Mouse (Mus musculus) CH12.LX (cell line): ENCODE measurements at regions not wholly inside any gene's neighbourhood (a gene's known extent, or its start where the extent isn't known, plus 50 kb on each side); places are given as distances from the start of the nearest gene placed in this dataset.

Source experiments
- CTCF ChIP-seq, 2 experiments: IDR thresholded peaks in 1 of 2; conservative IDR thresholded peaks in 1 of 2; 2 replicates each; pipeline ENCODE4 v1.5.1; 2011 to 2012; ENCODE audit warnings: low read depth in 2 of 2, low read length in 2 of 2, improper control_type of control experiment in 1 of 2, inconsistent platforms in 1 of 2, mild to moderate bottlenecking in 1 of 2, moderate library complexity in 1 of 2
- EP300 ChIP-seq: IDR thresholded peaks from 2 replicates; pipeline ENCODE4 v1.6.1; 2011; ENCODE audit warnings: low read length, improper control_type of control experiment
- GABPA ChIP-seq: IDR thresholded peaks from 2 replicates; pipeline ENCODE4 v1.6.1; 2012; ENCODE audit warnings: low read depth, low read length, improper control_type of control experiment, inconsistent platforms; ENCODE audit not compliant: insufficient replicate concordance
- HCFC1 ChIP-seq: IDR thresholded peaks from 2 replicates; pipeline ENCODE4 v1.6.1; 2012; ENCODE audit warnings: low read depth, mild to moderate bottlenecking, inconsistent platforms, low read length, improper control_type of control experiment
- KAT2A ChIP-seq: IDR thresholded peaks from 2 replicates; pipeline ENCODE4 v1.6.1; 2012; ENCODE audit warnings: low read length, improper control_type of control experiment, inconsistent platforms; ENCODE audit not compliant: insufficient replicate concordance
- MAFK ChIP-seq: IDR thresholded peaks from 2 replicates; pipeline ENCODE4 v1.6.1; 2011; ENCODE audit warnings: low read length, improper control_type of control experiment; ENCODE audit not compliant: insufficient replicate concordance
- MAX ChIP-seq: IDR thresholded peaks from 2 replicates; pipeline ENCODE4 v1.6.1; 2011; ENCODE audit warnings: low read length, improper control_type of control experiment
- MAZ ChIP-seq: IDR thresholded peaks from 2 replicates; pipeline ENCODE4 v1.6.1; 2012; ENCODE audit warnings: low read depth, mild to moderate bottlenecking, inconsistent platforms, low read length, improper control_type of control experiment, moderate library complexity
- MXI1 ChIP-seq: IDR thresholded peaks from 2 replicates; pipeline ENCODE4 v1.6.1; 2011; ENCODE audit warnings: mild to moderate bottlenecking, low read depth, low read length, improper control_type of control experiment
- MYC ChIP-seq: IDR thresholded peaks from 2 replicates; pipeline ENCODE4 v1.6.1; 2011; ENCODE audit warnings: low read depth, mild to moderate bottlenecking, improper control_type of control experiment, low read length
- POLR2A ChIP-seq: IDR thresholded peaks from 2 replicates; pipeline ENCODE4 v1.6.1; 2011; ENCODE audit warnings: low read depth, mild to moderate bottlenecking, improper control_type of control experiment, low read length
- RCOR1 ChIP-seq: conservative IDR thresholded peaks from 2 replicates; pipeline ENCODE4 v1.6.1; 2012; ENCODE audit warnings: low read depth, mild to moderate bottlenecking, inconsistent platforms, low read length, improper control_type of control experiment
- USF2 ChIP-seq: conservative IDR thresholded peaks from 2 replicates; pipeline ENCODE4 v1.6.1; 2011; ENCODE audit warnings: low read depth, low read length, improper control_type of control experiment
- ZC3H11A ChIP-seq: IDR thresholded peaks from 2 replicates; pipeline ENCODE4 v1.6.1; 2012; ENCODE audit warnings: low read depth, mild to moderate bottlenecking, inconsistent platforms, low read length, improper control_type of control experiment

GRCm38 (mm10) chr9:92930231-92930966, 388.4 kb downstream of the Plod2 start:
- TF ChIP-seq HCFC1 (no peak), GABPA (no peak), RCOR1 (no peak), MAFK (no peak), MAX (no peak), EP300 (peak; percentile 37; the same call in 1 of the 2 replicates), MAZ (no peak), KAT2A (no peak), MXI1 (no peak), USF2 (no peak), POLR2A (no peak), CTCF (conservative IDR thresholded peaks at IDR 0.05 in 1 of 2, IDR thresholded peaks at IDR 0.05 in 1 of 2; ENCODE audit: low read depth in 2 of 2, low read length in 2 of 2) (no peak), ZC3H11A (no peak), MYC (no peak)
